ENCODE assay signal across 21 mouse cellular contexts in genomic region chr5:150625528-150625927, GRCm38 (mm10). TPM values are rescaled to one million over a fixed set of nuclear protein-coding genes. Genes with fewer than 3 reads are reported as not detected.
DNase-seq lines count a peak whose midpoint lies in the region; ATAC-seq and TF ChIP-seq lines count a peak whose summit lies in the region.
"Had no signal": no experiment of that assay in that cellular context is flagged by ENCODE, and none has a peak within 500 bp of the region (broad histone marks: within the 10 kb centered on the region; RNA-seq: fewer than 3 reads in every experiment).

No protein-coding gene starts in this region.

- peak; percentile 32 for DNase-seq in adrenal gland, postnatal 14 days
- no peak for DNase-seq in adrenal gland, postnatal 36 days
- DNase-seq in liver, postnatal 0 days, result no peak
- no peak for DNase-seq in liver, embryonic 11.5 days (ENCODE audit: low spot score)
- no peak for DNase-seq in left cerebral cortex, postnatal 14 days (ENCODE audit: low spot score in 2 of 2)
- DNase-seq: cerebellum, adult 9-11 months; gastrocnemius, postnatal 10 days; heart, adult 18-20 months; heart, postnatal 36 days; kidney, adult 11 months; kidney, postnatal 10 days; lung, adult 2 months; lung, postnatal 4 days had no signal

- H3K9me3 ChIP-seq in liver, postnatal 0 days (ENCODE audit: low read length), result no peaks in the 10 kb centered on the region
- H3K9me3 ChIP-seq in liver, embryonic 11.5 days (ENCODE audit: control insufficient read depth, low read length), result no peaks in the 10 kb centered on the region
- no peaks in the 10 kb centered on the region for H3K9me3 ChIP-seq in intestine, postnatal 0 days (ENCODE audit: control insufficient read depth)
- no peaks in the 10 kb centered on the region for H3K9me3 ChIP-seq in forebrain, embryonic 12.5 days
- H3K9me3 ChIP-seq: forebrain, embryonic 13.5 days; hindbrain, embryonic 15.5 days; limb, embryonic 10.5 days had no signal

- H3K36me3 ChIP-seq in liver, postnatal 0 days (replicated peaks; ENCODE audit: insufficient read depth, low read length), result no peaks in the 10 kb centered on the region
- no peaks in the 10 kb centered on the region for H3K36me3 ChIP-seq in liver, embryonic 11.5 days (ENCODE audit: control insufficient read depth, insufficient read depth, low read length)
- H3K36me3 ChIP-seq in intestine, postnatal 0 days (ENCODE audit: control insufficient read depth, insufficient read depth), result no peaks in the 10 kb centered on the region
- H3K36me3 ChIP-seq in forebrain, embryonic 12.5 days (replicated peaks), result no peaks in the 10 kb centered on the region; the same call in 1 of the 2 replicates
- H3K36me3 ChIP-seq: hindbrain, embryonic 15.5 days; limb, embryonic 10.5 days had no signal

- WGBS in liver, postnatal 0 days (ENCODE audit: insufficient replicate concordance), result 66% methylated on average over 7 of the region's 7 CpGs
- 74% methylated on average over 7 of the region's 7 CpGs for WGBS in liver, embryonic 11.5 days
- WGBS in intestine, postnatal 0 days, result 38% methylated on average over 7 of the region's 7 CpGs
- 95% methylated on average over 7 of the region's 7 CpGs for WGBS in forebrain, embryonic 12.5 days

- no peak overlapping the region for H3K27ac ChIP-seq in liver, postnatal 0 days (ENCODE audit: low read depth)
- no peak overlapping the region for H3K27ac ChIP-seq in liver, embryonic 11.5 days (ENCODE audit: low read depth, low read length)
- H3K27ac ChIP-seq in intestine, postnatal 0 days (ENCODE audit: low read depth, low read length), result peak overlapping the region; percentile 46; the same call in 1 of the 2 replicates
- no peak overlapping the region for H3K27ac ChIP-seq in forebrain, embryonic 12.5 days
- H3K27ac ChIP-seq: forebrain, embryonic 13.5 days; hindbrain, embryonic 15.5 days; left cerebral cortex, adult 2 months; limb, embryonic 10.5 days had no signal

- peak; percentile 43; the same call in 1 of the 2 replicates for ATAC-seq in liver, postnatal 0 days
- no peak for ATAC-seq in liver, embryonic 11.5 days (replicated peaks; ENCODE audit: low FRiP score)
- peak; percentile 23 for ATAC-seq in CD4-positive, CD25-positive, alpha-beta regulatory T cell, adult 4 months
- peak; percentile 98 for ATAC-seq in intestine, postnatal 0 days
- ATAC-seq in forebrain, embryonic 12.5 days (ENCODE audit: low FRiP score), result no peak
- ATAC-seq: activated CD4-positive, CD25-positive, alpha-beta regulatory T cell, adult 4 months; forebrain, embryonic 13.5 days had no signal

- no peak overlapping the region for H3K9ac ChIP-seq in liver, postnatal 0 days (replicated peaks)
- no peak overlapping the region for H3K9ac ChIP-seq in liver, embryonic 11.5 days (ENCODE audit: low read depth, low read length)
- H3K9ac ChIP-seq in intestine, postnatal 0 days (ENCODE audit: low read depth, low read length), result no peak overlapping the region
- no peak overlapping the region for H3K9ac ChIP-seq in forebrain, embryonic 12.5 days
- H3K9ac ChIP-seq: forebrain, embryonic 13.5 days; hindbrain, embryonic 15.5 days had no signal

- TF ChIP-seq EP300 in liver, postnatal 0 days (IDR thresholded peaks at IDR 0.05; ENCODE audit: low read depth), result peak; percentile 84

- no peak for TF ChIP-seq CTCF in liver, postnatal 0 days (IDR thresholded peaks at IDR 0.05; ENCODE audit: low read depth)
- no peak for TF ChIP-seq CTCF in intestine, postnatal 0 days (IDR thresholded peaks at IDR 0.05; ENCODE audit: low read depth)

- intact Hi-C loops in left cerebral cortex, postnatal 14 days (cut with DNase I), result no loop called here

- H3K27me3 ChIP-seq in liver, postnatal 0 days (ENCODE audit: insufficient read depth, low read length), result no peaks in the 10 kb centered on the region
- no peaks in the 10 kb centered on the region for H3K27me3 ChIP-seq in liver, embryonic 11.5 days (replicated peaks; ENCODE audit: control insufficient read depth, insufficient read depth, low read length)
- H3K27me3 ChIP-seq in intestine, postnatal 0 days (replicated peaks; ENCODE audit: control insufficient read depth, insufficient read depth, low read length), result no peaks in the 10 kb centered on the region
- H3K27me3 ChIP-seq in forebrain, embryonic 12.5 days, result no peaks in the 10 kb centered on the region
- H3K27me3 ChIP-seq: forebrain, embryonic 13.5 days; hindbrain, embryonic 15.5 days had no signal

- peaks cover 16% of the 10 kb centered on the region for H3K4me1 ChIP-seq in liver, postnatal 0 days (ENCODE audit: insufficient read depth)
- H3K4me1 ChIP-seq in liver, embryonic 11.5 days (replicated peaks; ENCODE audit: control insufficient read depth, insufficient read depth, low read length), result no peaks in the 10 kb centered on the region
- H3K4me1 ChIP-seq in intestine, postnatal 0 days (replicated peaks; ENCODE audit: control insufficient read depth, insufficient read depth, low read length), result 0 out of 2 replicates have a peak, but pooled peaks cover 2% of the 10 kb centered on the region
- no peaks in the 10 kb centered on the region for H3K4me1 ChIP-seq in forebrain, embryonic 12.5 days
- H3K4me1 ChIP-seq: forebrain, embryonic 13.5 days; hindbrain, embryonic 15.5 days; limb, embryonic 10.5 days had no signal

- no peak overlapping the region for H3K4me2 ChIP-seq in liver, postnatal 0 days (ENCODE audit: low read depth, low read length)
- H3K4me2 ChIP-seq in liver, embryonic 11.5 days, result no peak overlapping the region
- H3K4me2 ChIP-seq in intestine, postnatal 0 days (replicated peaks; ENCODE audit: low read depth), result no peak overlapping the region
- no peak overlapping the region for H3K4me2 ChIP-seq in forebrain, embryonic 12.5 days
- H3K4me2 ChIP-seq: forebrain, embryonic 13.5 days; hindbrain, embryonic 15.5 days had no signal

- H3K4me3 ChIP-seq in liver, postnatal 0 days (ENCODE audit: low read depth, low read length), result no peak overlapping the region
- H3K4me3 ChIP-seq in liver, embryonic 11.5 days (ENCODE audit: low read depth, low read length), result no peak overlapping the region
- no peak overlapping the region for H3K4me3 ChIP-seq in intestine, postnatal 0 days (ENCODE audit: low read depth, low read length)
- no peak overlapping the region for H3K4me3 ChIP-seq in forebrain, embryonic 12.5 days (replicated peaks)
- H3K4me3 ChIP-seq: forebrain, embryonic 13.5 days; hindbrain, embryonic 15.5 days; left cerebral cortex, adult 2 months; limb, embryonic 10.5 days had no signal

RNA-seq across cellular contexts. Expression of gene N4bp2l1, which starts 28.5 kb away (rescaled TPM):
- 42.5 and 47.1 TPM in 2 replicates for total RNA-seq in adrenal gland, postnatal 14 days (2021)
- total RNA-seq in adrenal gland, postnatal 36 days (2021), result 10 to 100 TPM; 33.2 to 37.1 TPM
- polyA plus RNA-seq in liver, postnatal 0 days (2015; fragmentation: Nextera tagmentation; extraction: Ambion mirVana), result 34.0 and 39.8 TPM in 2 replicates
- 13.0 and 14.3 TPM in 2 replicates for polyA plus RNA-seq in liver, embryonic 11.5 days (2014; fragmentation: Nextera tagmentation; extraction: Ambion mirVana)
- 10 to 100 TPM; 59.7 to 60.2 TPM for polyA plus RNA-seq in CD4-positive, CD25-positive, alpha-beta regulatory T cell, adult 4 months (2017; shearing (Covaris generic))
- 21.1 and 21.3 TPM in 2 replicates for polyA plus RNA-seq in intestine, postnatal 0 days (2015; fragmentation: Nextera tagmentation; extraction: Ambion mirVana)
- 10 to 100 TPM; 36.8 to 39.5 TPM for total RNA-seq in left cerebral cortex, postnatal 14 days (2021)
- polyA plus RNA-seq in forebrain, embryonic 12.5 days (2016; fragmentation: Nextera tagmentation; extraction: Ambion mirVana), result 3.3 and 3.7 TPM in 2 replicates

RNA-seq across cellular contexts. Expression of gene N4bp2l2, which starts 40.5 kb away (rescaled TPM):
- 71.7 and 76.7 TPM in 2 replicates for total RNA-seq in adrenal gland, postnatal 14 days (2021)
- 10 to 100 TPM; 79.0 to 87.5 TPM for total RNA-seq in adrenal gland, postnatal 36 days (2021)
- polyA plus RNA-seq in liver, postnatal 0 days (2015; fragmentation: Nextera tagmentation; extraction: Ambion mirVana), result 21.4 and 24.7 TPM in 2 replicates
- polyA plus RNA-seq in liver, embryonic 11.5 days (2014; fragmentation: Nextera tagmentation; extraction: Ambion mirVana), result 41.8 and 50.2 TPM in 2 replicates
- 10 to 100 TPM; 54.8 to 84.0 TPM for polyA plus RNA-seq in CD4-positive, CD25-positive, alpha-beta regulatory T cell, adult 4 months (2017; shearing (Covaris generic))
- polyA plus RNA-seq in intestine, postnatal 0 days (2015; fragmentation: Nextera tagmentation; extraction: Ambion mirVana), result 38.3 and 43.2 TPM in 2 replicates
- 10 to 100 TPM; 71.8 to 72.8 TPM for total RNA-seq in left cerebral cortex, postnatal 14 days (2021)
- polyA plus RNA-seq in forebrain, embryonic 12.5 days (2016; fragmentation: Nextera tagmentation; extraction: Ambion mirVana), result 34.6 and 39.4 TPM in 2 replicates

RNA-seq across cellular contexts. Expression of gene Pds5b, which starts 48.0 kb away (rescaled TPM):
- 27.9 and 30.4 TPM in 2 replicates for total RNA-seq in adrenal gland, postnatal 14 days (2021)
- total RNA-seq in adrenal gland, postnatal 36 days (2021), result 10 to 100 TPM; 24.9 to 25.4 TPM
- polyA plus RNA-seq in liver, postnatal 0 days (2015; fragmentation: Nextera tagmentation; extraction: Ambion mirVana), result 4.4 and 5.2 TPM in 2 replicates
- 27.1 and 29.5 TPM in 2 replicates for polyA plus RNA-seq in liver, embryonic 11.5 days (2014; fragmentation: Nextera tagmentation; extraction: Ambion mirVana)
- 10 to 100 TPM; 19.9 to 23.1 TPM for polyA plus RNA-seq in CD4-positive, CD25-positive, alpha-beta regulatory T cell, adult 4 months (2017; shearing (Covaris generic))
- polyA plus RNA-seq in intestine, postnatal 0 days (2015; fragmentation: Nextera tagmentation; extraction: Ambion mirVana), result 6.7 and 8.5 TPM in 2 replicates
- total RNA-seq in left cerebral cortex, postnatal 14 days (2021), result 10 to 100 TPM; 69.6 to 73.1 TPM
- polyA plus RNA-seq in forebrain, embryonic 12.5 days (2016; fragmentation: Nextera tagmentation; extraction: Ambion mirVana), result 46.2 and 47.4 TPM in 2 replicates

Comparison
In these comparisons a context has a peak if more than half of its experiments do, and no peak if none do; other contexts are left out.
1. ATAC-seq: peak in liver, postnatal 0 days (single experiment), CD4-positive, CD25-positive, alpha-beta regulatory T cell, adult 4 months (single experiment) and intestine, postnatal 0 days (single experiment); none in liver, embryonic 11.5 days (single experiment) and forebrain, embryonic 12.5 days (single experiment).